Mouse (Mus musculus): Measurements from ENCODE around the gene Wdr64. TPM values are rescaled to one million over a fixed set of nuclear protein-coding genes. Genes with fewer than 3 reads are reported as not detected.

The Wdr64 gene
- polyA plus RNA-seq, 1 experiment from 2014 or later: not detected

DNA sequence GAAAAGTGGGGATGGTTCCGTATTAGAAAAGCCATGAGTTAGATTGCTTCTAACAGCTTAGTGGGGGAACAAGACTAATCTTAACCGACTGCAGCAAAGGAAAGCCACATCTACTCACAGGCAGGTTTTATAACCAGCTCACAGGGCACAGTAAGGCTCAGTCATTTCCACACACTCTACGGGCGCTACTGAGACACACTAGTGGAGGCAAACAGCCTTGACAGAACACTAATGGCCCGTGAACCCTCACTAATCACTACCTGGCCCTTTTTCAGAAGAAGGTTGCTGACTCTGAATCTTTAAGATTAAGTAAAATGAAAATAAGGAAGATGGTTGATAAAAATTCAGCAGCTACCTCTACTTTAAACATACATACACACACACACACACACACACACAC lies 9.2 kb downstream of the Wdr64 start:
- no peaks in the 10 kb centered on the region for H3K4me1 ChIP-seq (replicated peaks; ENCODE audit: control insufficient read depth, insufficient read depth)

DNA sequence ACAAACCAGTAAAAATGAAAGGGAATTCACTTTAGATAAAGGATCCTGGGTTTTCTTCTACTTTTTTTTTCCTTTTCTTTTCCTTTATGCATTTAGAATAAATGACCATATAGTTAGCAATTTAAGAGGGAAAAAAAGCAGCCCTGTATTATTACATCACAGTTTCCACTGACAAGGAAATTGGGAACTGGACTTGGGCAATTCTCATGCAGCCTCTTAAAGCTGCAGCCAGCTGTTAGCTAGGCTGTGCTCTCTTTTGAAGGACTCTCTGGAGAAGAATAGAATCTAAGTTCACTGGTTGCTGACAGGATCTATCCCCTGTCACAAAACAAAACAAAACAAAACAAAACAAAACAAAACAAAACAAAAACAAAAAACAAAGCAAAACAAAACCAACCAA lies 9.6 kb downstream of the Wdr64 start:
- no peaks in the 10 kb centered on the region for H3K27me3 ChIP-seq (ENCODE audit: control insufficient read depth, insufficient read depth, low read length)
- no peak overlapping the region for H3K27ac ChIP-seq (replicated peaks)
- H3K4me3 ChIP-seq (ENCODE audit: low read depth, low read length): no peak overlapping the region
- DNase-seq (ENCODE audit: low spot score) (no peak), ATAC-seq (ENCODE audit: low FRiP score, low TSS enrichment) (no peak)
- H3K4me1 ChIP-seq (replicated peaks; ENCODE audit: control insufficient read depth, insufficient read depth): no peaks in the 10 kb centered on the region
- H3K4me2 ChIP-seq (replicated peaks; ENCODE audit: low read depth): no peak overlapping the region
- no peaks in the 10 kb centered on the region for H3K36me3 ChIP-seq (ENCODE audit: control insufficient read depth, insufficient read depth, low read length)
- TF ChIP-seq EP300 (optimal IDR thresholded peaks at IDR 0.05): no peak
- no peak for TF ChIP-seq CTCF (IDR thresholded peaks at IDR 0.05; ENCODE audit: low read depth)
- H3K9ac ChIP-seq (ENCODE audit: low read length): no peak overlapping the region
- no peaks in the 10 kb centered on the region for H3K9me3 ChIP-seq (ENCODE audit: control insufficient read depth, low read length)

More for the DNA sequence above, 9.2 kb downstream of the Wdr64 start:
- Histone ChIP-seq H3K27me3 (ENCODE audit: control insufficient read depth, insufficient read depth, low read length) (no peaks in the 10 kb centered on the region), H3K9ac (ENCODE audit: low read length) (no peak overlapping the region), H3K9me3 (ENCODE audit: control insufficient read depth, low read length) (no peaks in the 10 kb centered on the region), H3K27ac (replicated peaks) (no peak overlapping the region), H3K36me3 (ENCODE audit: control insufficient read depth, insufficient read depth, low read length) (no peaks in the 10 kb centered on the region), H3K4me3 (ENCODE audit: low read depth, low read length) (no peak overlapping the region), H3K4me2 (replicated peaks; ENCODE audit: low read depth) (no peak overlapping the region)
- DNase-seq (ENCODE audit: low spot score) (no peak), ATAC-seq (ENCODE audit: low FRiP score, low TSS enrichment) (no peak)
- no peak for TF ChIP-seq CTCF (IDR thresholded peaks at IDR 0.05; ENCODE audit: low read depth)
- TF ChIP-seq EP300 (optimal IDR thresholded peaks at IDR 0.05): no peak
- 61% methylated on average over 5 of the region's 5 CpGs for WGBS

DNA sequence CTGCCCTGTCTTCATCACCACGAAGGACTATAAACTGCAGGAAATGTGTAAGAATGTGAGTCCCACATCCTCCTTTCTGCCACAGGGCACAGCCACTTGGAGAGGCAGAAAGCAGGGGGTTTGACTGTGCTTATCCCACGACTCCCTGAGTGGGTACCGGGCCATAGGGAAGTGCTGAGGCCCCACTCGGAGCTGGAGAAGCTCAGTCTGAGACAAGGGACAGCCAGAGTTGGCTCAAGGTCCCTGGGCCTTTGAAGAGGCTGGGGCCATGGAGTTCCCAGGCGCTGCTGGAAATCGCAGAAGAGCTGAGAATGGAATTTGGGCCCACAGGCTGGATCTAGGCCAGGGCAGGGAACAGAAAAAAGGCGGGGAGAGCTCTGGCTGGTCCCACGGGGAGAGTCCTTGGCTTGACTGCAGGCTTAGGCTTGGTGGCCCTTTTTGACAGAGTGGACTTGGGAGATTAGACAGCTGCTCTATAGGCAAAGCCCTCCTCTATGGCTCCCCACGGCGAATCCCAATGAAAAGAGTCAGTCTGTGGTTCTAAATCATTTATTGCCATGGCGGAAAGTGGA lies 14.0 kb downstream of the Wdr64 start:
- TF ChIP-seq CTCF (IDR thresholded peaks at IDR 0.05; ENCODE audit: low read depth) (no peak), EP300 (optimal IDR thresholded peaks at IDR 0.05) (no peak)
- Histone ChIP-seq H3K36me3 (ENCODE audit: control insufficient read depth, insufficient read depth, low read length) (no peaks in the 10 kb centered on the region), H3K9ac (ENCODE audit: low read length) (no peak overlapping the region), H3K4me1 (replicated peaks; ENCODE audit: control insufficient read depth, insufficient read depth) (no peaks in the 10 kb centered on the region), H3K4me3 (ENCODE audit: low read depth, low read length) (no peak overlapping the region), H3K4me2 (replicated peaks; ENCODE audit: low read depth) (no peak overlapping the region), H3K27me3 (ENCODE audit: control insufficient read depth, insufficient read depth, low read length) (no peaks in the 10 kb centered on the region), H3K27ac (replicated peaks) (no peak overlapping the region), H3K9me3 (ENCODE audit: control insufficient read depth, low read length) (no peaks in the 10 kb centered on the region)
- no peak for ATAC-seq (ENCODE audit: low FRiP score, low TSS enrichment)
- 65% methylated on average over 11 of the region's 11 CpGs for WGBS
- DNase-seq (ENCODE audit: low spot score): no peak

DNA sequence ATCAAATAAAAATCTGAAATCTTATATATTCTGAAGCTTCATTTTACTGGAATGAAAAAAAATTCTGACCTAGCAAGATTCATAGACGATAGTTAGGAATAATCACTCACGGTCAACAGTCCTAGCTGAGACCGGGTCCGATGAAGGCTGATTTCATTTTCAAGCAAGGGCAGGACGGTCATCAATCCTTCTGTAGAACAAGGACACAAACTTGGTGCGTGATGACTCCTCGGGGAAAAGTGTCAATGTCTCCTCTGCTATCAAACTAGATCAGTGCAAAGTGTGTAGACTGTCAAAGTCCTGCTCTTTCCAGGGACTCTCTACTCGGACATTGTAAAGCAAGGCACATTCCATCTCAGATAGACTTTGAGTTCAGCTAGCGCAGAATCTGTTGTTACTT lies 18.4 kb downstream of the Wdr64 start:
- H3K4me3 ChIP-seq (ENCODE audit: low read depth, low read length): no peak overlapping the region
- no peak overlapping the region for H3K9ac ChIP-seq (ENCODE audit: low read length)
- H3K27me3 ChIP-seq (ENCODE audit: control insufficient read depth, insufficient read depth, low read length): no peaks in the 10 kb centered on the region
- ATAC-seq (ENCODE audit: low FRiP score, low TSS enrichment) (no peak), DNase-seq (ENCODE audit: low spot score) (no peak)
- TF ChIP-seq CTCF (IDR thresholded peaks at IDR 0.05; ENCODE audit: low read depth) (no peak), EP300 (optimal IDR thresholded peaks at IDR 0.05) (no peak)
- H3K27ac ChIP-seq (replicated peaks): no peak overlapping the region
- 86% methylated on average over 9 of the region's 9 CpGs for WGBS
- H3K9me3 ChIP-seq (ENCODE audit: control insufficient read depth, low read length): no peaks in the 10 kb centered on the region
- H3K36me3 ChIP-seq (ENCODE audit: control insufficient read depth, insufficient read depth, low read length): no peaks in the 10 kb centered on the region
- no peak overlapping the region for H3K4me2 ChIP-seq (replicated peaks; ENCODE audit: low read depth)
- no peaks in the 10 kb centered on the region for H3K4me1 ChIP-seq (replicated peaks; ENCODE audit: control insufficient read depth, insufficient read depth)

DNA sequence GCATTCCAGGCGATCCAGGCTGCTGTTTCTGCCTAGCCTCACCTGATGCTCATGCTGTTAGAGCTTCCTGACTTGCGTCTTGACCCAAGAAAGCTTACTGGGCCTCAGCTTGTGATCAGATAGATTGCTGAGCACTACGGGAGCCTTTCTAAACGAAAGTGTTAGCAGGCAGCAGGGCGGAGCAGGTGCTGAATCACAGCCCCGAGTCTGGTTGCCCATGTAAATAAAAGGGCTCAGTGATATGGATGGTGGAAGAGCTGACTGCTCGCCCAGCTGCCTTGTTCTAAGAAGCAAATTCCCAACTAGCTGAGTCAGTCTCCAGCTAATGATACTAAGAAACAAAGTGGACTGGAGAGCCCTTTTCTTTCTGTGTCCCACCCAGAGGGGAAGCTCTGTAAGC lies 27.4 kb downstream of the Wdr64 start:
- DNase-seq (ENCODE audit: low spot score): peak; percentile 66
- 18% methylated on average over 7 of the region's 7 CpGs for WGBS
- no peak for TF ChIP-seq EP300 (optimal IDR thresholded peaks at IDR 0.05)
- TF ChIP-seq CTCF (IDR thresholded peaks at IDR 0.05; ENCODE audit: low read depth): no peak

DNA sequence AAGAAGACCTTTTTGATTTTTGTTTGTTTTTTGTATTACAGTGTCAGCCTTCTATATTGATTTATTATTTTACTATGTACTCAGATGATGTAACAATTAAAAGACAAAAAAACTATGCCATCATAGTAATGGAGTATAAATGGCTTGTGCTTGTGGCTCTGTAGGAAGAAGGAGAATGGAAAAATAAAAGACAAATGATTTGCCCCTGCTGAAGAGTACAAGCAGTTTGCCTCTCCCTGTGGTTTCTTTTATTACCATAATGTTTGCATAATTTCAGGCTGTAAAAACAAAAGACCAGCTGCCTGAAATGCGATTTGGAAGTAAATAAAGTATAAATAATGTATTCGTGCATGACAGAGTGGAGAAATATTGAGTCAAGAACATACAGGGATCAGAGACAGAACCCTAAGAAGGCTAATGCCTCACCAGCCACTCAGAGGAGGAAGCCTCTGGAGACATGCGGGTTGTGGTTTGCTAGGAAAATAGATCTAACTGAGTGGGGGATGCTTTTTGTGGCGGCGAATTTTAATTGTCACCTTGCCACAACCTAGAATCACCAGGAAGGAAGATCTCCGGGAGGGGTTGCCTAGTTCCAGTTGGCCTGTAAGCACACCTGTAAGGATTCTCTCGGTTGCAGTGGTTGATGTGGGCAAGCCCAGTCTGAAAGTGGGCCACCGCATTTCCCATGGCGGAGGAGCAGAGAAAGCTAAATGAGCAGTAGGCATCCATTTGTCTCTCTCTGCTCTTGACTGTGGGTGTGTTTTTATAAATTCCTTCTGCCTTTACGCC lies 56.4 kb downstream of the Wdr64 start:
- no peaks in the 10 kb centered on the region for H3K9me3 ChIP-seq (ENCODE audit: control insufficient read depth, low read length)
- ATAC-seq (ENCODE audit: low FRiP score, low TSS enrichment) (no peak), DNase-seq (ENCODE audit: low spot score) (no peak)
- TF ChIP-seq EP300 (optimal IDR thresholded peaks at IDR 0.05) (no peak), CTCF (IDR thresholded peaks at IDR 0.05; ENCODE audit: low read depth) (no peak)
- no peaks in the 10 kb centered on the region for H3K27me3 ChIP-seq (ENCODE audit: control insufficient read depth, insufficient read depth, low read length)
- no peak overlapping the region for H3K4me2 ChIP-seq (replicated peaks; ENCODE audit: low read depth)
- H3K4me3 ChIP-seq (ENCODE audit: low read depth, low read length): no peak overlapping the region
- H3K4me1 ChIP-seq (replicated peaks; ENCODE audit: control insufficient read depth, insufficient read depth): no peaks in the 10 kb centered on the region
- H3K36me3 ChIP-seq (ENCODE audit: control insufficient read depth, insufficient read depth, low read length): no peaks in the 10 kb centered on the region
- H3K27ac ChIP-seq (replicated peaks): no peak overlapping the region
- WGBS: 69% methylated on average over 10 of the region's 10 CpGs
- no peak overlapping the region for H3K9ac ChIP-seq (ENCODE audit: low read length)

More for the DNA sequence above, 27.4 kb downstream of the Wdr64 start:
- Histone ChIP-seq H3K27ac (replicated peaks) (no peak overlapping the region), H3K4me1 (replicated peaks; ENCODE audit: control insufficient read depth, insufficient read depth) (no peaks in the 10 kb centered on the region), H3K9me3 (ENCODE audit: control insufficient read depth, low read length) (no peaks in the 10 kb centered on the region), H3K36me3 (ENCODE audit: control insufficient read depth, insufficient read depth, low read length) (no peaks in the 10 kb centered on the region), H3K9ac (ENCODE audit: low read length) (no peak overlapping the region), H3K4me3 (ENCODE audit: low read depth, low read length) (no peak overlapping the region), H3K27me3 (ENCODE audit: control insufficient read depth, insufficient read depth, low read length) (no peaks in the 10 kb centered on the region), H3K4me2 (replicated peaks; ENCODE audit: low read depth) (no peak overlapping the region)
- ATAC-seq (ENCODE audit: low FRiP score, low TSS enrichment): peak; percentile 93

Measured in stomach, postnatal 0 days (tissue).